ENCODE assay signal across 9 mouse cellular contexts in genomic region chr14:71129771-71130211, GRCm38 (mm10).
DNase-seq lines count a peak whose midpoint lies in the region; ATAC-seq and TF ChIP-seq lines count a peak whose summit lies in the region.
"Had no signal": no experiment of that assay in that cellular context is flagged by ENCODE, and none has a peak within 500 bp of the region (broad histone marks: within the 10 kb centered on the region; RNA-seq: fewer than 3 reads in every experiment).

No protein-coding gene starts in this region.

- TF ChIP-seq CTCF in brain, embryonic 14.5 days (IDR thresholded peaks at IDR 0.05; ENCODE audit: borderline replicate concordance, extremely low read depth, insufficient read depth, insufficient read length) = no peak
- no peak for TF ChIP-seq CTCF in stomach, postnatal 0 days (IDR thresholded peaks at IDR 0.05; ENCODE audit: low read depth)

- H3K9ac ChIP-seq in midbrain, embryonic 14.5 days (replicated peaks; ENCODE audit: low read length) = no peak overlapping the region
- H3K9ac ChIP-seq in midbrain, embryonic 15.5 days = no peak overlapping the region
- H3K9ac ChIP-seq in heart, embryonic 13.5 days = peak overlapping the region; percentile 57; the same call in 1 of the 2 replicates
- H3K9ac ChIP-seq in stomach, postnatal 0 days (ENCODE audit: low read length) = no peak overlapping the region

- DNase-seq in midbrain, embryonic 14.5 days = peak; percentile 23
- DNase-seq in brain, embryonic 14.5 days (ENCODE audit: low read depth) = peak; percentile 23
- DNase-seq in stomach, postnatal 0 days (ENCODE audit: low spot score) = no peak
- no peak for DNase-seq in gastrocnemius, postnatal 14 days

- H3K4me2 ChIP-seq in midbrain, embryonic 14.5 days (ENCODE audit: low read length) = no peak overlapping the region
- H3K4me2 ChIP-seq in midbrain, embryonic 15.5 days = no peak overlapping the region
- peak overlapping the region; percentile 42 for H3K4me2 ChIP-seq in heart, embryonic 13.5 days
- no peak overlapping the region for H3K4me2 ChIP-seq in stomach, postnatal 0 days (replicated peaks; ENCODE audit: low read depth)

- intact Hi-C loops in gastrocnemius, postnatal 14 days (cut with DNase I; ENCODE audit: low total_unique reads) = no loop called here

- no peak overlapping the region for H3K4me3 ChIP-seq in midbrain, embryonic 14.5 days (replicated peaks; ENCODE audit: low read depth, low read length)
- H3K4me3 ChIP-seq in midbrain, embryonic 15.5 days = no peak overlapping the region
- H3K4me3 ChIP-seq in heart, embryonic 13.5 days = no peak overlapping the region
- H3K4me3 ChIP-seq in stomach, postnatal 0 days (ENCODE audit: low read depth, low read length) = no peak overlapping the region
- H3K4me3 ChIP-seq: megakaryocyte, embryonic 14.5 days had no signal

- no peak for TF ChIP-seq EP300 in stomach, postnatal 0 days (optimal IDR thresholded peaks at IDR 0.05)

- H3K4me1 ChIP-seq in midbrain, embryonic 14.5 days (ENCODE audit: control insufficient read depth, insufficient read depth, low read length) = 0 out of 2 replicates have a peak, but pooled peaks cover 2% of the 10 kb centered on the region
- H3K4me1 ChIP-seq in midbrain, embryonic 15.5 days = no peaks in the 10 kb centered on the region; the same call in 1 of the 2 replicates
- H3K4me1 ChIP-seq in heart, embryonic 13.5 days = peaks cover 26% of the 10 kb centered on the region
- no peaks in the 10 kb centered on the region for H3K4me1 ChIP-seq in stomach, postnatal 0 days (replicated peaks; ENCODE audit: control insufficient read depth, insufficient read depth)
- H3K4me1 ChIP-seq: megakaryocyte, embryonic 14.5 days had no signal

- no peaks in the 10 kb centered on the region for H3K36me3 ChIP-seq in midbrain, embryonic 14.5 days (ENCODE audit: control insufficient read depth, insufficient read depth, low read length)
- H3K36me3 ChIP-seq in midbrain, embryonic 15.5 days (replicated peaks) = no peaks in the 10 kb centered on the region
- no peaks in the 10 kb centered on the region for H3K36me3 ChIP-seq in heart, embryonic 13.5 days
- H3K36me3 ChIP-seq in stomach, postnatal 0 days (ENCODE audit: control insufficient read depth, insufficient read depth, low read length) = no peaks in the 10 kb centered on the region
- H3K36me3 ChIP-seq: G1E had no signal

- ATAC-seq in midbrain, embryonic 14.5 days (ENCODE audit: low FRiP score, low TSS enrichment) = no peak
- ATAC-seq in midbrain, embryonic 15.5 days (replicated peaks) = no peak; the same call in 1 of the 2 replicates
- ATAC-seq in heart, embryonic 13.5 days (ENCODE audit: extremely low read depth, insufficient number of reproducible peaks, low FRiP score, low TSS enrichment) = peak; percentile 85
- ATAC-seq in stomach, postnatal 0 days (ENCODE audit: low FRiP score, low TSS enrichment) = 0 out of 2 replicates have a peak, but pooled peaks have one; percentile 10
- no peak for ATAC-seq in granulocyte monocyte progenitor cell, adult 5-6 weeks (replicated peaks; ENCODE audit: poor library complexity, severe bottlenecking)

- H3K27me3 ChIP-seq in midbrain, embryonic 14.5 days (ENCODE audit: control insufficient read depth, insufficient read depth, low read length) = no peaks in the 10 kb centered on the region
- H3K27me3 ChIP-seq in midbrain, embryonic 15.5 days (replicated peaks) = no peaks in the 10 kb centered on the region
- no peaks in the 10 kb centered on the region for H3K27me3 ChIP-seq in heart, embryonic 13.5 days (replicated peaks)
- H3K27me3 ChIP-seq in stomach, postnatal 0 days (ENCODE audit: control insufficient read depth, insufficient read depth, low read length) = no peaks in the 10 kb centered on the region

- no peak overlapping the region for H3K27ac ChIP-seq in midbrain, embryonic 14.5 days (replicated peaks; ENCODE audit: low read depth, low read length)
- H3K27ac ChIP-seq in midbrain, embryonic 15.5 days = no peak overlapping the region
- H3K27ac ChIP-seq in heart, embryonic 13.5 days (replicated peaks) = peak overlapping the region; percentile 92
- no peak overlapping the region for H3K27ac ChIP-seq in stomach, postnatal 0 days (replicated peaks)

- TF ChIP-seq POLR2A in brain, embryonic 14.5 days (IDR thresholded peaks at IDR 0.05; ENCODE audit: borderline replicate concordance, extremely low read depth, insufficient read depth, insufficient read length, poor library complexity, severe bottlenecking) = no peak

- H3K9me3 ChIP-seq in midbrain, embryonic 14.5 days (ENCODE audit: control insufficient read depth, low read length) = no peaks in the 10 kb centered on the region
- H3K9me3 ChIP-seq in midbrain, embryonic 15.5 days = no peaks in the 10 kb centered on the region
- no peaks in the 10 kb centered on the region for H3K9me3 ChIP-seq in heart, embryonic 13.5 days
- H3K9me3 ChIP-seq in stomach, postnatal 0 days (ENCODE audit: control insufficient read depth, low read length) = no peaks in the 10 kb centered on the region

- 80% methylated on average over 4 of the region's 4 CpGs for WGBS in midbrain, embryonic 14.5 days
- 74% methylated on average over 4 of the region's 4 CpGs for WGBS in midbrain, embryonic 15.5 days
- 31% methylated on average over 4 of the region's 4 CpGs for WGBS in heart, embryonic 13.5 days
- 69% methylated on average over 4 of the region's 4 CpGs for WGBS in stomach, postnatal 0 days

Comparison
In these comparisons a context has a peak if more than half of its experiments do, and no peak if none do; other contexts are left out.
1. ATAC-seq: peak in heart, embryonic 13.5 days (single experiment) and stomach, postnatal 0 days (single experiment); none in midbrain, embryonic 14.5 days (single experiment), midbrain, embryonic 15.5 days (single experiment) and granulocyte monocyte progenitor cell, adult 5-6 weeks (single experiment).
2. DNase-seq: peak in midbrain, embryonic 14.5 days (single experiment) and brain, embryonic 14.5 days (single experiment); none in stomach, postnatal 0 days (single experiment) and gastrocnemius, postnatal 14 days (single experiment).